ENCODE assay signal across 21 mouse cellular contexts in genomic region chr3:32687156-32687555, GRCm38 (mm10). TPM values are rescaled to one million over a fixed set of nuclear protein-coding genes. Genes with fewer than 3 reads are reported as not detected.
DNase-seq lines count a peak whose midpoint lies in the region; ATAC-seq and TF ChIP-seq lines count a peak whose summit lies in the region.
"Had no signal": no experiment of that assay in that cellular context is flagged by ENCODE, and none has a peak within 500 bp of the region (broad histone marks: within the 10 kb centered on the region; RNA-seq: fewer than 3 reads in every experiment).

No protein-coding gene starts in this region.

- ATAC-seq in midbrain, embryonic 16.5 days, result 0 out of 2 replicates have a peak, but pooled peaks have one; percentile 11
- no peak for ATAC-seq in midbrain, embryonic 13.5 days
- ATAC-seq: forebrain, embryonic 15.5 days had no signal

- no peak overlapping the region for H3K9ac ChIP-seq in midbrain, embryonic 16.5 days (ENCODE audit: low read depth, low read length)
- H3K9ac ChIP-seq in midbrain, embryonic 13.5 days (replicated peaks), result no peak overlapping the region
- H3K9ac ChIP-seq: forebrain, embryonic 15.5 days; limb, embryonic 13.5 days; liver, embryonic 13.5 days; lung, embryonic 15.5 days had no signal

- no peaks in the 10 kb centered on the region for H3K27me3 ChIP-seq in kidney, adult 2 months (replicated peaks; ENCODE audit: control insufficient read depth, insufficient read depth, low read length)
- H3K27me3 ChIP-seq in midbrain, embryonic 16.5 days (ENCODE audit: control insufficient read depth, insufficient read depth, low read depth, low read length), result no peaks in the 10 kb centered on the region
- no peaks in the 10 kb centered on the region for H3K27me3 ChIP-seq in midbrain, embryonic 13.5 days
- H3K27me3 ChIP-seq: forebrain, embryonic 15.5 days; limb, embryonic 13.5 days; liver, embryonic 13.5 days; lung, embryonic 15.5 days had no signal

- H3K36me3 ChIP-seq in kidney, adult 2 months (ENCODE audit: control insufficient read depth, insufficient read depth, low read length), result no peaks in the 10 kb centered on the region
- no peaks in the 10 kb centered on the region for H3K36me3 ChIP-seq in midbrain, embryonic 16.5 days (ENCODE audit: control insufficient read depth, insufficient read depth, low read length)
- H3K36me3 ChIP-seq in midbrain, embryonic 13.5 days, result no peaks in the 10 kb centered on the region
- H3K36me3 ChIP-seq: embryonic facial prominence, embryonic 10.5 days; forebrain, embryonic 15.5 days; limb, embryonic 13.5 days; liver, embryonic 13.5 days; lung, embryonic 15.5 days had no signal

- TF ChIP-seq CTCF in gastrocnemius, adult 2 months (IDR thresholded peaks at IDR 0.05), result peak; percentile 18; the same call in 1 of the 2 replicates
- 0 out of 2 replicates have a peak, but pooled peaks have one; percentile 17 for TF ChIP-seq CTCF in kidney, adult 2 months (conservative IDR thresholded peaks at IDR 0.05; ENCODE audit: insufficient read depth, insufficient read length, low read depth, low read length)

- no peak overlapping the region for H3K4me2 ChIP-seq in midbrain, embryonic 16.5 days (ENCODE audit: low read length)
- no peak overlapping the region for H3K4me2 ChIP-seq in midbrain, embryonic 13.5 days (replicated peaks)
- H3K4me2 ChIP-seq: forebrain, embryonic 15.5 days; limb, embryonic 13.5 days; liver, embryonic 13.5 days; lung, embryonic 15.5 days; midbrain, embryonic 11.5 days had no signal

- 39% methylated on average over 4 of the region's 4 CpGs for WGBS in kidney, adult 2 months
- 64% methylated on average over 4 of the region's 4 CpGs for WGBS in midbrain, embryonic 16.5 days
- WGBS in midbrain, embryonic 13.5 days, result 73% methylated on average over 4 of the region's 4 CpGs

- H3K27ac ChIP-seq in gastrocnemius, adult 2 months, result no peak overlapping the region
- no peak overlapping the region for H3K27ac ChIP-seq in kidney, adult 2 months (ENCODE audit: insufficient read depth, low read depth, low read length)
- no peak overlapping the region for H3K27ac ChIP-seq in midbrain, embryonic 16.5 days (ENCODE audit: low read length)
- H3K27ac ChIP-seq in midbrain, embryonic 13.5 days, result no peak overlapping the region
- H3K27ac ChIP-seq: embryonic facial prominence, embryonic 10.5 days; forebrain, embryonic 15.5 days; limb, embryonic 13.5 days; liver, embryonic 13.5 days; lung, embryonic 15.5 days had no signal

- intact Hi-C loops in gastrocnemius, adult 2 months (cut with DNase I), result no loop called here

- no peaks in the 10 kb centered on the region for H3K9me3 ChIP-seq in midbrain, embryonic 16.5 days (replicated peaks; ENCODE audit: control insufficient read depth, low read length, poor library complexity, severe bottlenecking)
- no peaks in the 10 kb centered on the region for H3K9me3 ChIP-seq in midbrain, embryonic 13.5 days
- H3K9me3 ChIP-seq: embryonic facial prominence, embryonic 10.5 days; forebrain, embryonic 15.5 days; limb, embryonic 13.5 days; liver, embryonic 13.5 days; lung, embryonic 15.5 days had no signal

- no peak overlapping the region for H3K4me3 ChIP-seq in gastrocnemius, adult 2 months
- H3K4me3 ChIP-seq in kidney, adult 2 months (ENCODE audit: insufficient read depth, low read depth, low read length), result no peak overlapping the region
- H3K4me3 ChIP-seq in midbrain, embryonic 16.5 days (ENCODE audit: low read depth, low read length), result no peak overlapping the region
- no peak overlapping the region for H3K4me3 ChIP-seq in midbrain, embryonic 13.5 days (replicated peaks)
- H3K4me3 ChIP-seq: embryonic facial prominence, embryonic 10.5 days; forebrain, embryonic 15.5 days; limb, embryonic 13.5 days; liver, embryonic 13.5 days; lung, embryonic 15.5 days had no signal

- no peaks in the 10 kb centered on the region for H3K4me1 ChIP-seq in kidney, adult 2 months (ENCODE audit: control insufficient read depth, insufficient read depth, low read length)
- no peaks in the 10 kb centered on the region for H3K4me1 ChIP-seq in midbrain, embryonic 16.5 days (ENCODE audit: control insufficient read depth, insufficient read depth, low read length)
- no peaks in the 10 kb centered on the region for H3K4me1 ChIP-seq in midbrain, embryonic 13.5 days (replicated peaks)
- H3K4me1 ChIP-seq: embryonic facial prominence, embryonic 10.5 days; forebrain, embryonic 15.5 days; limb, embryonic 13.5 days; lung, embryonic 15.5 days had no signal

- no peak for DNase-seq in gastrocnemius, adult 2 months
- no peak for DNase-seq in gastrocnemius, postnatal 4 days (ENCODE audit: low spot score in 2 of 2)
- no peak for DNase-seq in kidney, adult 2 months
- DNase-seq in kidney, adult 9 months, result no peak
- DNase-seq in cerebellum, postnatal 10 days, result no peak
- DNase-seq: adrenal gland, adult 2 months; cerebellum, adult 11 months; cerebellum, adult 9-11 months; gastrocnemius, postnatal 14 days; kidney, adult 8-10 months; kidney, postnatal 36 days; liver, embryonic 13.5 days; right cerebral cortex, postnatal 14 days; thymus, postnatal 25 days had no signal

- no peak for TF ChIP-seq POLR2A in kidney, adult 2 months (IDR thresholded peaks at IDR 0.05; ENCODE audit: low read depth, low read length)

RNA-seq across cellular contexts. Expression of gene Actl6a, which starts 18.9 kb away (rescaled TPM):
- total RNA-seq in gastrocnemius, adult 2 months (2021), result 10 to 100 TPM; 13.1 to 16.0 TPM
- total RNA-seq in gastrocnemius, postnatal 4 days (2021), result 10 to 100 TPM; 37.9 to 38.5 TPM
- polyA plus RNA-seq in kidney, adult 2 months (2012; rRNA removed), result 15.4 and 17.8 TPM in 2 replicates
- 51.6 and 66.6 TPM in 2 replicates for polyA plus RNA-seq in midbrain, embryonic 16.5 days (2015; fragmentation: Nextera tagmentation; extraction: Ambion mirVana)
- polyA plus RNA-seq in midbrain, embryonic 13.5 days (2015; fragmentation: Nextera tagmentation; extraction: Ambion mirVana), result 149 TPM in 2 replicates

RNA-seq across cellular contexts. Expression of gene Ndufb5, which starts 49.6 kb away (rescaled TPM):
- total RNA-seq in gastrocnemius, adult 2 months (2021), result 100 to 1,000 TPM; 524 to 701 TPM
- total RNA-seq in gastrocnemius, postnatal 4 days (2021), result 100 to 1,000 TPM; 304 to 308 TPM
- 450 and 540 TPM in 2 replicates for polyA plus RNA-seq in kidney, adult 2 months (2012; rRNA removed)
- polyA plus RNA-seq in midbrain, embryonic 16.5 days (2015; fragmentation: Nextera tagmentation; extraction: Ambion mirVana), result 297 and 301 TPM in 2 replicates
- polyA plus RNA-seq in midbrain, embryonic 13.5 days (2015; fragmentation: Nextera tagmentation; extraction: Ambion mirVana), result 308 and 338 TPM in 2 replicates

RNA-seq across cellular contexts. Expression of gene Mrpl47, which starts 50.2 kb away (rescaled TPM):
- total RNA-seq in gastrocnemius, adult 2 months (2021), result 10 to 100 TPM; 24.5 to 36.0 TPM
- total RNA-seq in gastrocnemius, postnatal 4 days (2021), result 10 to 100 TPM; 29.5 to 39.7 TPM
- polyA plus RNA-seq in kidney, adult 2 months (2012; rRNA removed), result 3.7 and 4.4 TPM in 2 replicates
- polyA plus RNA-seq in midbrain, embryonic 16.5 days (2015; fragmentation: Nextera tagmentation; extraction: Ambion mirVana), result 23.7 and 26.9 TPM in 2 replicates
- polyA plus RNA-seq in midbrain, embryonic 13.5 days (2015; fragmentation: Nextera tagmentation; extraction: Ambion mirVana), result 36.7 and 40.4 TPM in 2 replicates
